Mouse (Mus musculus) kidney, embryonic 14.5 days (tissue): ENCODE data around the gene Slc19a1. TPM values are rescaled to one million over a fixed set of nuclear protein-coding genes. Genes with fewer than 3 reads are reported as not detected.

Source experiments
- ATAC-seq: fragments of 200-750 bp; cut with Nextera tagmentation; 2 replicates; pipeline ENCODE4 v1.8.0; 2017; ENCODE audit warnings: moderate number of reproducible peaks, mild to moderate bottlenecking, moderate TSS enrichment, moderate library complexity; ENCODE audit not compliant: low FRiP score, low TSS enrichment
- H3K27ac ChIP-seq: fragments of 300-500 bp; sonication (generic); 2 replicates; pipeline ENCODE4 v1.5.1; 2014; ENCODE audit warnings: low read depth, mild to moderate bottlenecking, low read length, moderate library complexity, mixed read lengths
- H3K27me3 ChIP-seq: fragments of 300-500 bp; sonication (generic); 2 replicates; pipeline ENCODE4 v1.6.1; 2014; ENCODE audit warnings: mild to moderate bottlenecking, low read length; ENCODE audit not compliant: control insufficient read depth, insufficient read depth
- H3K36me3 ChIP-seq: fragments of 300-500 bp; sonication (generic); 2 replicates; pipeline ENCODE4 v1.6.1; 2014; ENCODE audit warnings: low read length, mixed read lengths; ENCODE audit not compliant: control insufficient read depth, insufficient read depth
- H3K4me1 ChIP-seq: fragments of 300-500 bp; sonication (generic); 2 replicates; pipeline ENCODE4 v1.6.1; 2014; ENCODE audit warnings: low read length, mixed read lengths; ENCODE audit not compliant: control insufficient read depth, insufficient read depth
- H3K4me2 ChIP-seq: fragments of 300-500 bp; sonication (generic); replicated peaks from 2 replicates; pipeline ENCODE4 v1.6.1; 2014; ENCODE audit warnings: low read depth, mild to moderate bottlenecking, low read length
- H3K4me3 ChIP-seq: fragments of 300-500 bp; sonication (generic); 2 replicates; pipeline ENCODE4 v1.5.1; 2014; ENCODE audit warnings: mild to moderate bottlenecking, low read length
- H3K9ac ChIP-seq: fragments of 300-500 bp; sonication (generic); 2 replicates; pipeline ENCODE4 v1.6.1; 2014; ENCODE audit warnings: low read depth, mild to moderate bottlenecking, low read length, moderate library complexity
- H3K9me3 ChIP-seq: fragments of 300-500 bp; sonication (generic); 2 replicates; pipeline ENCODE4 v1.6.1; 2016; ENCODE audit warnings: low read length; ENCODE audit not compliant: control insufficient read depth
- WGBS: fragments of 180-500 bp; shearing (Covaris S2); extraction: QIAGEN DNeasy Blood & Tissue Kit; methylation state at CpG from one replicate; pipeline ENCODE4 v1.1.7; 2014; 5-methylcytosine and 5-hydroxymethylcytosine counted together
- polyA plus RNA-seq: library from polyadenylated mRNA; unstranded; fragments of >200 nt; fragmentation: Nextera tagmentation; extraction: Ambion mirVana; gene quantifications from 2 replicates; pipeline ENCODE4 v1.2.1, GENCODE M21; 2014

Slc19a1 gene
- polyA plus RNA-seq, 1 experiment from 2014 or later, result 40.9 TPM

DNA sequence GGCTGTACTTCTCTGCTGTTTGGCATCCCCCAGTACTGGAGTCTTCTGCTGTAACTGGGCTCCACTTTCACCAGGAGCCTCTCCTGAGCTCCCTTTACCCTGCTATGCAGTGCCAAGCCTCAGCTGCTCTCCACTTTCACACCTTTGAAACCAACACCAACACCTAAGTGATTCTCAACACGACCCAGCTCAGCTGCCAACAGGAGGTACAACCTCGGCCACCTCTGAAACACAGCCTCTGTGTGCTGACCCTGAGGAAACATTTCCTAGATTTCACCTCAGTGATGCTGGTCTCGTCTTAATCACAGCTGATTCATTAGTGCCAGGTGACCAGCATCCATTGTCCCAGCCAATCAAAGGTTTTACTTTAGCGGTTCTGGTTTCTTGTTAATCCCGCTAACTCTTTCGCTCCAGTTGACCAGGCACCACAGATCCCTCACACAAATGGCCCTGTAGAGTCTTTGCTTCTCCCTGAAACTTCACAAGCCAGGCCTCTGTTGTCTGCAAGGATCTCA lies 3.2 kb upstream of the Slc19a1 start:
- no peak overlapping the region for H3K27ac ChIP-seq
- H3K9ac ChIP-seq, result no peak overlapping the region
- H3K4me2 ChIP-seq, result no peak overlapping the region
- H3K27me3 ChIP-seq, result no peaks in the 10 kb centered on the region
- H3K4me3 ChIP-seq, result no peak overlapping the region
- WGBS, result 71% methylated on average over 6 of the region's 6 CpGs
- H3K36me3 ChIP-seq, result no peaks in the 10 kb centered on the region
- H3K4me1 ChIP-seq, result peaks cover under 1% of the 10 kb centered on the region; the same call in 1 of the 2 replicates
- no peaks in the 10 kb centered on the region for H3K9me3 ChIP-seq
- ATAC-seq, result no peak

DNA sequence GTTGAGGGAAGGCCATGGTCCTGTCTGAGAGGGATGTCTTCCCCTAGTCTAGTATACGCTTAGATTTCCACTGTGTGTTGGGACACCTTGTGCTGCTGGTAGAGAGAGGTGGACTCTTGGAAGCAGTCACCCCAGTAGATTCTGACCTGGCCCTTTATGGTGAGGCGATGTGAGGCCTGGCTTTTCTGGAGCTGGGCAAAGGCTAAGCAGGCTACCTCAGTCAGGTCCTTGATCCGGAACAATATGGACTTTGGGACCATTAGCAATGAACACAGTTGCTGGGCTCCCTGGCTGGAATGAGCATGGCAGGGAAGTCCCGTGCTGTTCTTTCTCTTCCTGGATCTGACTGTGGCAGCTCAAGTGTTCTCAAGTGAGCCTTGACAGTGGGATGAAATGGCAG lies 2.3 kb upstream of the Slc19a1 start:
- H3K9ac ChIP-seq, result no peak overlapping the region
- no peak overlapping the region for H3K27ac ChIP-seq
- 85% methylated on average over 4 of the region's 4 CpGs for WGBS
- no peaks in the 10 kb centered on the region for H3K9me3 ChIP-seq
- no peaks in the 10 kb centered on the region for H3K36me3 ChIP-seq
- no peaks in the 10 kb centered on the region for H3K27me3 ChIP-seq
- H3K4me2 ChIP-seq, result no peak overlapping the region
- no peak overlapping the region for H3K4me3 ChIP-seq
- H3K4me1 ChIP-seq, result peaks cover 10% of the 10 kb centered on the region
- no peak for ATAC-seq

DNA sequence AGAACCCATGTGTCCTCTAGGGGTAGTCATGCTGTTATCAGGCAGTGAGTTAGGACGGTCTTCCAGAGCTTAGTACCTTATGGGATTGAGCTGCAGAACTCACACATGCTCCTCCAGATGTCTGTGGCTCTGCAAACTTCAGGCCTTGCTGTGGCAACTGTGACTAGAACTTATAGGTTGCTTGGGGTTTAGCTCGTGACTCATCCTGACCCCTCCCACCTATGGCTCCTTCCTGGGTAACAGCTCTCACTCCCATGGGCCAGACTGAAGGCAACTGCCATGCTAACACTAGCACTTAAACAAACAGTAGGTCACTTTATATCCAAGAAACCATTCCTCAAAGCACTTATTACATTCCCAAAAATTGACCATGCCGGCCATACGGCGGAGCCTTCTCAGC lies 1.4 kb upstream of the Slc19a1 start:
- H3K27me3 ChIP-seq, result no peaks in the 10 kb centered on the region
- no peak for ATAC-seq

DNA sequence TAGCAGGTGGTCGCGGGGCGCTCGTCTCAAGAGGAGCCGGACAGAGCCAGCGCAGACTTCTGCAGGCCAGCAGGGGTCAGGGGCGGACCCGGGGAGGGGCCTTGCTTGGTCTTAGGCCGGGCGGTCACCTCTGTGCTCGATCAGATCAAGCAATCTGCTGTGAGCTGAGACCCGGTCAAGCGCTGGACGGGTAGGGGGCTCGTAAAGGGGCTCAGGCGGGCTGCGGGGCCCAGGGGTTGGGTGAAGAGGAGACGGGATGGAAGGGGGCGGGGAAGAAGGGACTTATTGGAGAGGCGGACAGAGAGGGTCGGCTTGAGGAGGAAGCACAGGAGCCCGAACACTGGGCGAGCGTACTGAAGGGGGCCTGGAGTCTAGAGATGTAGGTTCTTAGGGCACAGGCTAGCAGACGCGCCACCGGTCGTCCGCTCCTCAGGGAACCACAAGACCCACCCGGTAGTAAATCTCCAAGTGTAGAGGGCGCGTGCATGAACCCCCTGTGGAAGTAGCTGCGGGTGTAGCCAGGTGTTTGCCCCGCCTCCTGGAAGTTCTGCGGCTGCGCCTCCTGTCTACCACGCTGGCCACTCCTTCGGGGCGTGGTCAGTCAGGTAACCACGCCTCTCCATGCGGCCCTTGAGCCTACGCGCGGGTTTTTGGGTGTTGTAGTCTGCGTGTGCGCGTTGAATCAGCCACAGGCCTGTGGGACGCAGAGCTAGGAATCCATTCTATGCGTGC lies 716 bp downstream of the Slc19a1 start:
- Histone ChIP-seq H3K4me3 (peak overlapping the region; percentile 72), H3K9ac (peak overlapping the region; percentile 68), H3K9me3 (no peaks in the 10 kb centered on the region), H3K4me1 (peaks cover 18% of the 10 kb centered on the region), H3K36me3 (peaks cover under 1% of the 10 kb centered on the region; the same call in 1 of the 2 replicates), H3K4me2 (peak overlapping the region; percentile 51), H3K27me3 (no peaks in the 10 kb centered on the region), H3K27ac (peak overlapping the region; percentile 60; the same call in 1 of the 2 replicates)
- ATAC-seq, result peak; percentile 93
- under 1% methylated on average over 49 of the region's 49 CpGs for WGBS

More for the DNA sequence above, 1.4 kb upstream of the Slc19a1 start:
- H3K4me2 ChIP-seq, result no peak overlapping the region
- no peaks in the 10 kb centered on the region for H3K9me3 ChIP-seq
- H3K36me3 ChIP-seq, result no peaks in the 10 kb centered on the region
- H3K4me1 ChIP-seq, result peaks cover 18% of the 10 kb centered on the region
- no peak overlapping the region for H3K27ac ChIP-seq
- WGBS, result 85% methylated on average over 5 of the region's 5 CpGs
- H3K9ac ChIP-seq, result no peak overlapping the region
- no peak overlapping the region for H3K4me3 ChIP-seq

DNA sequence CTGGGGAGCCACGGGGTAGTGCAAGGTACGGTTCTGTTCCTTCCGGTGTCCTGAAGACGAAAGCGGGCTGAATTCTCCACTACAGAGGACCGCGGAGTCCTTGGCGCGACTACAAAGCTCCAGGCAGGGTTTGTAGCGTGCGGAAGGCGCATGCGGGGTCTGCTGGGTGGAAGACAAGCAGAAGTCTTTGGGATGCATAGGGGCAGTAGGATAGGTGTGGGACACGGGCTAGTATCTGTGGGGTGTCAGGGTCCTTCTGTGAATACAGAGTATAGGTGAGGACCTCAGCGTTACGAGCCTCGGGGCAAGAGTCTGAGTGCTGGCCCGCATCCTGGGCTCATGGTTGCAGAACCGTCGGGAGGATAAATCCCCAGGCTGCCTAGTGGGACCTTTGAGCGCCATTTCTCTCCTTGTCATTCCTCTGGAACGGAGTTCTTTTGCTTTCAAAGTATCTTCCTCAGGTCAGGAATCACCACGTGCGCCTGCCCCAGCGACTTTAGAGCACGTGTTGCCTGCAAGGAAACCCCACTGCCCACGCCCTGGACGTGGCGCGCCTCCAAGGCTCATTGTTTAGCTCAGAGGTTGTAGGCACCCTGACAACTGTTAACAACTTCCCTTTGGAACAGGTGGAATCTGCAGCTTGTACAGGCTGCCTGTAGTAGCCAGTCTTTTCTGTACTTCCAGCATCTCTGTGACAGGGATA lies 1.4 kb downstream of the Slc19a1 start:
- Histone ChIP-seq H3K27me3 (no peaks in the 10 kb centered on the region), H3K9ac (peak overlapping the region; percentile 68), H3K36me3 (peaks cover 7% of the 10 kb centered on the region), H3K4me3 (peak overlapping the region; percentile 72), H3K27ac (0 out of 2 replicates have a peak overlapping the region, but pooled peaks have one; percentile 9), H3K9me3 (no peaks in the 10 kb centered on the region), H3K4me2 (peak overlapping the region; percentile 51), H3K4me1 (peaks cover 18% of the 10 kb centered on the region)
- ATAC-seq, result peak; percentile 61
- under 1% methylated on average over 30 of the region's 30 CpGs for WGBS

DNA sequence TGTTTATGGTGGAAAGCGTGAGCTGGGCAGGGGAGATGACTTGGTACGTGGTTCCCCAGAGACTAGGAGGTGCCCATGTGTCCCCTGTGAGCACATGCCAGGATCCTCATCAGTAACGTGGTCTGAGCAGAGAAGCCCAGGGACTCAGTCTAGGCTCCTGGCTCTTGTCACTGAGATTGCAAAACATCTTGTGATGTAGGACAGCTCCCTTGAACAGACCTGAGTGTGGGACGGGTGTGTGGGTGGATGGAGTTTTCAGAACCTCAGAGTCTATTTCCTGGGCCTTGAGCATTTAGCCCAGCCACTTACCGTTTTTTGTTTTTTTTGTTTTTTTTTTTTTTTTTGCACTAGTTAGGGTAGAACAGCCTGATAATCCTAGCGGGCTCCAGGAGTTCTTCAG lies 3.4 kb downstream of the Slc19a1 start:
- ATAC-seq, result no peak
- H3K27ac ChIP-seq, result no peak overlapping the region
- 68% methylated on average over 6 of the region's 6 CpGs for WGBS
- H3K27me3 ChIP-seq, result no peaks in the 10 kb centered on the region
- no peak overlapping the region for H3K4me3 ChIP-seq
- peaks cover 27% of the 10 kb centered on the region for H3K36me3 ChIP-seq
- 0 out of 2 replicates have a peak overlapping the region, but pooled peaks have one; percentile 5 for H3K4me2 ChIP-seq
- peaks cover 18% of the 10 kb centered on the region for H3K4me1 ChIP-seq
- H3K9ac ChIP-seq, result peak overlapping the region; percentile 18; the same call in 1 of the 2 replicates
- no peaks in the 10 kb centered on the region for H3K9me3 ChIP-seq

DNA sequence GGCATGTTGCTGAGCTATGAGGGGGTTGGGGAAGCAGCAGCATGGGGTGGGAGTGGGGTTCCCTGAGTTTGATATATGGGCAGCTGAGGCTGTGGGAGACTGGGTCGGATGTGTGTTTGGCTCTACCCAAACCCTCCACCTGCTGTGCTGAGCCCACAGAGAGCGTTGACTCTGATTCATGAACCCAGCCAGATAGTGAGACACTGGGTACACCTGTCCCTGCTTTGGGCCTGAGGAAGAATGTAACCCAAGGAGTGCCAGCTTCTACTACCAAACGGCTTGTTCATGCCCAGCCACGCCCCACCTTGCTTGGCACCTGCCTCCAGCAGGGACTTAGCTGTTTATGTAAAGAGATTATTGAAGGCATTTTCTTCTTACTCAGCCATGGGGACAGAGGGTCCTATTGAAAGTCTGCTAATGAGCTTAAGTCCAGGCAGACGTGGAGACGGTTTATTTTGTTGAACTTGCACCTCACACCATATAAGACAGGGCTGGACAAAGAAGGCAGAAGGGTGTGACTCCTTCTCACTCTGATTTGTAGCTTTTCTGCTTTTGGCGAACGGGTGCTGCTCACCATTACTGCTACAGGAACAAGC lies 6.6 kb downstream of the Slc19a1 start:
- Histone ChIP-seq H3K27ac (no peak overlapping the region), H3K9me3 (no peaks in the 10 kb centered on the region), H3K27me3 (no peaks in the 10 kb centered on the region), H3K4me3 (no peak overlapping the region), H3K9ac (no peak overlapping the region), H3K36me3 (peaks cover 51% of the 10 kb centered on the region), H3K4me2 (no peak overlapping the region), H3K4me1 (peaks cover 18% of the 10 kb centered on the region)
- 89% methylated on average over 8 of the region's 8 CpGs for WGBS
- ATAC-seq, result no peak

DNA sequence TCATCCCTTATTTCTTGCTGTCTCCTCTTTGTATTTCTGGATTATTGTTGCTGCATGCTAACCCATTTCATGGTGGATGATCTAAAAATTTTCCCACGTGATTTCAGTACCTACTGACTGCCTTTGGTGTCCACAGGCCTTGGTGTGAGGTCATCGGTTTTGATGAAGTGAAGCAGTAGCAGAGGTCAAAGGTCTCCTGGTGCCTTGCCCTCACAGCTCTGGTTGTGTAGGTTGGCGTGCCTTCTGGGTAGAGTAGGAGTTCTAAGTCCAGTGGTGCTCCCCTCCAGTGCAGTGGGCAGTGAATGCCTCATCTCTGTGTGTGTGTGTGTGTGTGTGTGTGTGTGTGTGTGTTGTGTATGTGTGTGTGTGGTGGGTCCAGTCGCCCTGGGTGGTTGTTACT lies 16.2 kb downstream of the Slc19a1 start:
- no peaks in the 10 kb centered on the region for H3K4me1 ChIP-seq
- H3K9me3 ChIP-seq, result no peaks in the 10 kb centered on the region
- H3K36me3 ChIP-seq, result peaks cover 72% of the 10 kb centered on the region
- WGBS, result 78% methylated on average over 4 of the region's 4 CpGs
- H3K27me3 ChIP-seq, result no peaks in the 10 kb centered on the region
- no peak overlapping the region for H3K27ac ChIP-seq
- H3K4me3 ChIP-seq, result no peak overlapping the region
- no peak for ATAC-seq
- no peak overlapping the region for H3K4me2 ChIP-seq
- no peak overlapping the region for H3K9ac ChIP-seq
